Mouse (Mus musculus): ENCODE data around the gene Pbx1.

DNA sequence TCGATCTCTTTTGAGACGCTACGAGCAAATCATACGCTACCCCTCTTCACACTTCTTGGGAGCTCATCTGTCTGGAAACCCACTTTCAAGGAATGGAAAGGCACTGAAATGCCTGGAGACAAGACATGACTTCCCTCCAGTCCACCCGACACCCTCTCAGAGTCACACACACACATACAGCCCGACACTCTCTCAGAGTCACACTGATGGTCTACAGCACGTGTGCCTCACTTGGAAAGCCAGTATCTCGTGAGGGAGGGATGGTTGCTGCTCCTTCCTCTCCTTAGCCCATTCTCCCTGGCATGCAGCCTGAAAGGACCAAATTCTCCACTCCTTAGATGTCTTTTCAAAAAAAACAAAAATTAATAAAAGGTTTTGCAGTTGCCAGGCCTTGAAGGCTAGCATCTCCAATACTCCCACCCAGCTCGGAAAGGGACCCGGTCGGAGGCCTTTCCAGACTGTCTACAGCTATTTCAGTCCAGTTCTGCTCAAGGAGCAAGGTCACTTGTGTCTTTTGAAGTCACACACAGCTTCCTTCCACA is 8.6 kb downstream of the Pbx1 start:
- TF ChIP-seq CTCF (IDR thresholded peaks at IDR 0.05; ENCODE audit: control insufficient read depth, insufficient read depth, insufficient replicate concordance, low read depth, low read length) (no peak), POLR2A (IDR thresholded peaks at IDR 0.05; ENCODE audit: control insufficient read depth, low read depth, low read length) (no peak)
